Mouse (Mus musculus): ENCODE measurements at regions not wholly inside any gene's neighbourhood (a gene's known extent, or its start where the extent isn't known, plus 50 kb on each side); places are given as distances from the start of the nearest gene placed in this dataset.

GRCm38 (mm10) chr4:88941955-88942354 lies 62.0 kb upstream of the Ifne start:
- DNase-seq (ENCODE audit: low spot score in 2 of 2), result no peak

- no peak for DNase-seq (ENCODE audit: low spot score in 2 of 2)
Measured at GRCm38 (mm10) chr4:88940670-88941069, 60.7 kb upstream of the Ifne start.

GRCm38 (mm10) chr4:88939397-88939796 lies 59.4 kb upstream of the Ifne start:
- DNase-seq (ENCODE audit: low spot score in 2 of 2), result no peak

GRCm38 (mm10) chr4:88938712-88939032 lies 58.7 kb upstream of the Ifne start:
- no peak for DNase-seq (ENCODE audit: low spot score in 2 of 2)

- DNase-seq (ENCODE audit: low spot score in 2 of 2), result peak; percentile 15 to 40
Measured at GRCm38 (mm10) chr4:88937866-88938711, 58.1 kb upstream of the Ifne start.

- DNase-seq (ENCODE audit: low spot score in 2 of 2), result no peak
Measured at GRCm38 (mm10) chr4:88936976-88937375, 57.0 kb upstream of the Ifne start.

GRCm38 (mm10) chr4:88935901-88936300 lies 55.9 kb upstream of the Ifne start:
- DNase-seq (ENCODE audit: low spot score in 2 of 2), result no peak

GRCm38 (mm10) chr4:88935316-88935715 lies 55.3 kb upstream of the Ifne start:
- DNase-seq (ENCODE audit: low spot score in 2 of 2), result no peak

GRCm38 (mm10) chr4:88934266-88935025 lies 54.4 kb upstream of the Ifne start:
- DNase-seq (ENCODE audit: low spot score in 2 of 2), result no peak

GRCm38 (mm10) chr4:88931217-88931616 lies 51.2 kb upstream of the Ifne start:
- DNase-seq (ENCODE audit: low spot score in 2 of 2), result no peak
